Mouse (Mus musculus) embryonic facial prominence, embryonic 12.5 days (tissue): Measurements from ENCODE around the gene Olfr1170. TPM values are rescaled to one million over a fixed set of nuclear protein-coding genes. Genes with fewer than 3 reads are reported as not detected.

Source experiments
- ATAC-seq: fragments of 200-750 bp; cut with Nextera tagmentation; 2 replicates; pipeline ENCODE4 v1.8.0; 2017; ENCODE audit not compliant: insufficient number of reproducible peaks, insufficient read depth, low FRiP score, low TSS enrichment
- H3K27ac ChIP-seq: fragments of 300-500 bp; sonication (generic); 2 replicates; pipeline ENCODE4 v1.5.1; 2016; ENCODE audit warnings: mild to moderate bottlenecking
- H3K27me3 ChIP-seq: fragments of 300-500 bp; sonication (generic); 2 replicates; pipeline ENCODE4 v1.6.1; 2016; ENCODE audit warnings: mild to moderate bottlenecking, moderate library complexity
- H3K36me3 ChIP-seq: fragments of 300-500 bp; sonication (generic); 2 replicates; pipeline ENCODE4 v1.6.1; 2016; ENCODE audit warnings: mild to moderate bottlenecking
- H3K4me1 ChIP-seq: fragments of 300-500 bp; sonication (generic); 2 replicates; pipeline ENCODE4 v1.6.1; 2016
- H3K4me2 ChIP-seq: fragments of 300-500 bp; sonication (generic); replicated peaks from 2 replicates; pipeline ENCODE4 v1.6.1; 2016; ENCODE audit warnings: mild to moderate bottlenecking, moderate library complexity
- H3K4me3 ChIP-seq: fragments of 300-500 bp; sonication (generic); 2 replicates; pipeline ENCODE4 v1.5.1; 2016; ENCODE audit warnings: mild to moderate bottlenecking
- H3K9ac ChIP-seq: fragments of 300-500 bp; sonication (generic); 2 replicates; pipeline ENCODE4 v1.6.1; 2016; ENCODE audit warnings: mild to moderate bottlenecking, moderate library complexity
- H3K9me3 ChIP-seq: fragments of 300-500 bp; sonication (generic); 2 replicates; pipeline ENCODE4 v1.6.1; 2016; ENCODE audit warnings: mild to moderate bottlenecking, moderate library complexity
- WGBS: fragments of 180-500 bp; shearing (Covaris S2); methylation state at CpG from one replicate; pipeline ENCODE4 v1.1.7; 2016; 5-methylcytosine and 5-hydroxymethylcytosine counted together
- polyA plus RNA-seq: library from polyadenylated mRNA; unstranded; fragments of >200 nt; fragmentation: Nextera tagmentation; extraction: Ambion mirVana; gene quantifications from 2 replicates; pipeline ENCODE4 v1.2.1, GENCODE M21; 2016

The Olfr1170 gene
- not detected in 2 replicates for polyA plus RNA-seq

DNA sequence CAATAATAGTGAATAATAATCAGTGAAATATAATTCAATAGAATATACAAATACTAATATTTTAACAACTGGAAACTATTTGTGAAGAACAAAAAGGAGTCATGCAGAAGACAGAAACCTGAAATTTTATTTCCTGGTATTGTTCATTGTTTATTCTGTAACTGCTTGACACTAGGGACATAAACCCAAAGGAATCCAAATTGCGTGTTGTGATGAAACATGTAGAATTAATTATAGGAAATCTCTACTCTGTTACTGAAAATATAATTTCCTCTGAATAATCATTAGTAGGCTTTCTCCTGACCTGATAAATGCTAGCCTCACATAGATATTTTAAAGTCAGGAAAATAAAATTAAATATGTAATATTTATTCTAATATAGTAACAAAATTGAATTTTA lies at the start of gene Olfr1170:
TSS of gene Olfr1170 (minus strand) at position 101 of the 400 bp plus-strand sequence.
- H3K4me3 ChIP-seq, result no peak within 1 kb of the TSS
- H3K4me1 ChIP-seq, result no peaks in the 10 kb centered on the region
- no peak within 1 kb of the TSS for H3K4me2 ChIP-seq
- 85% methylated on average over 1 of the region's 1 CpGs for WGBS
- no peak for ATAC-seq
- H3K27me3 ChIP-seq, result no peaks in the 10 kb centered on the region
- no peaks in the 10 kb centered on the region for H3K9me3 ChIP-seq
- H3K27ac ChIP-seq, result no peak within 1 kb of the TSS
- no peak within 1 kb of the TSS for H3K9ac ChIP-seq
- no peaks in the 10 kb centered on the region for H3K36me3 ChIP-seq

DNA sequence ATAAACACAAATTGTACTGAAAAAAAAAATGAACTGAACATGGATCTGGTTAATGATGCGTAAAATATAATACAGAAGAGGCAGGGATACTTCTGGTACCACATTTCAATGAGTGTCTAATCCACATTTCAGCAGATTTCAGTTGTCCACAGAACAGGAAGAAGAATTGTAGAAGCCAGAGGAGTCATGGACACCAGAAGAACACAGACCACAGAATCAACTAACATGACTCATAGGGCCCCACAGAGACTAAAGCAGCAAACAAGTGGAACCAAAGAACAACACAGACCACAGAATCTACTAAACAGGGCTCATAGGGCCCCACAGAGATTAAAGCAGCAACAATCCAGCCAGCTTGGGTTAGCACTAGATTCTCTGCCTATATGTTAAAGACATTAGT lies 7.3 kb downstream of the Olfr1170 start:
- ATAC-seq, result no peak
- Histone ChIP-seq H3K9ac (no peak overlapping the region), H3K27ac (no peak overlapping the region), H3K27me3 (no peaks in the 10 kb centered on the region), H3K4me2 (no peak overlapping the region), H3K4me3 (no peak overlapping the region), H3K9me3 (no peaks in the 10 kb centered on the region), H3K36me3 (no peaks in the 10 kb centered on the region), H3K4me1 (no peaks in the 10 kb centered on the region)
- WGBS, result 97% methylated on average over 1 of the region's 1 CpGs

DNA sequence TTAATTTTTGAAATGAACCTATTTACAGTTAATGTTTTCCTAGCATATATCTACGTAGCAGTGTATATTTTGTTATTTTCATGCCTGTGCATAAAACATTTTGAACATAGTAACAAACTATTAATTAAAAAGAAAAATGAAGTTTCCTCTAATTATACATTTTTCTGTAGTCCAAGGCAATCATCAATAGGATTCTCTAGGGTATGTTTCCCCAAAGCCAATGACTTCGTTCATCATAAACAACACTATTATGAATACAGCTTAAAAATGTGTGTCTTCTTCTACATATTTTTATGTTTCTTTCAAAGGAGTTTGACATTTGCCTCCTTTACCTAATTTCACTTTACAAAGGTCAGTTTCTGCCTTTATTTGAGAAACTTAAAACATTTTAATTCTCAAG lies 46.6 kb downstream of the Olfr1170 start, which contains the start of gene Olfr1168:
TSS of gene Olfr1168 (plus strand) at position 301 of the 400 bp plus-strand sequence.
- H3K4me3 ChIP-seq, result no peak within 1 kb of the TSS
- ATAC-seq, result no peak
- H3K4me1 ChIP-seq, result no peaks in the 10 kb centered on the region
- H3K4me2 ChIP-seq, result no peak within 1 kb of the TSS
- no peaks in the 10 kb centered on the region for H3K27me3 ChIP-seq
- WGBS, result 94% methylated on average over 2 of the region's 2 CpGs
- H3K9me3 ChIP-seq, result no peaks in the 10 kb centered on the region
- no peak within 1 kb of the TSS for H3K27ac ChIP-seq
- no peak within 1 kb of the TSS for H3K9ac ChIP-seq
- no peaks in the 10 kb centered on the region for H3K36me3 ChIP-seq

Other genes starting within 250 kb of the Olfr1170 start
- gene Olfr1158, start 238.2 kb downstream of the Olfr1170 start, polyA plus RNA-seq, result not detected in 2 replicates
- gene Olfr1160, start 220.1 kb downstream of the Olfr1170 start, polyA plus RNA-seq, result not detected in 2 replicates
- not detected in 2 replicates for gene Olfr1161, start 205.6 kb downstream of the Olfr1170 start, polyA plus RNA-seq
- gene Olfr73, start 190.6 kb downstream of the Olfr1170 start, polyA plus RNA-seq, result not detected in 2 replicates
- gene Olfr1162, start 177.2 kb downstream of the Olfr1170 start, polyA plus RNA-seq, result not detected in 2 replicates
- not detected in 2 replicates for gene Olfr1163, start 156.5 kb downstream of the Olfr1170 start, polyA plus RNA-seq
- gene Olfr1164, start 134.4 kb downstream of the Olfr1170 start, polyA plus RNA-seq, result not detected in 2 replicates
- not detected in 2 replicates for gene Olfr1166, start 100.1 kb downstream of the Olfr1170 start, polyA plus RNA-seq
- not detected in 2 replicates for gene Olfr1167, start 73.1 kb downstream of the Olfr1170 start, polyA plus RNA-seq
- not detected in 2 replicates for gene Olfr1168, start 46.5 kb downstream of the Olfr1170 start, polyA plus RNA-seq
- not detected in 2 replicates for gene Olfr1173, start 51.5 kb upstream of the Olfr1170 start, polyA plus RNA-seq
- not detected in 2 replicates for gene Olfr1174-ps, start 86.8 kb upstream of the Olfr1170 start, polyA plus RNA-seq
- gene Olfr1175-ps, start 98.9 kb upstream of the Olfr1170 start, polyA plus RNA-seq, result not detected in 2 replicates
- gene Olfr1176, start 108.4 kb upstream of the Olfr1170 start, polyA plus RNA-seq, result not detected in 2 replicates
- gene Olfr1177-ps, start 118.2 kb upstream of the Olfr1170 start, polyA plus RNA-seq, result not detected in 2 replicates
- gene Olfr1178, start 158.7 kb upstream of the Olfr1170 start, polyA plus RNA-seq, result not detected in 2 replicates
- not detected in 2 replicates for gene Olfr1179, start 178.1 kb upstream of the Olfr1170 start, polyA plus RNA-seq
- not detected in 2 replicates for gene Olfr1180, start 190.8 kb upstream of the Olfr1170 start, polyA plus RNA-seq
- gene Olfr1181, start 197.8 kb upstream of the Olfr1170 start, polyA plus RNA-seq, result not detected in 2 replicates
- gene Gm13757, start 220.8 kb upstream of the Olfr1170 start, polyA plus RNA-seq, result not detected in 2 replicates
- gene Olfr1183, start 226.5 kb upstream of the Olfr1170 start, polyA plus RNA-seq, result not detected in 2 replicates